Mouse (Mus musculus): ENCODE data around the gene Slc22a22. TPM values are rescaled to one million over a fixed set of nuclear protein-coding genes. Genes with fewer than 3 reads are reported as not detected.
"Not testable (repeated sequence)": the region's sequence is repeated elsewhere in the genome, so short reads cannot be mapped to it uniquely, and the experiment has no call there.

Slc22a22 gene
- total RNA-seq, 2 experiments from 2014 or later: not detected

DNA sequence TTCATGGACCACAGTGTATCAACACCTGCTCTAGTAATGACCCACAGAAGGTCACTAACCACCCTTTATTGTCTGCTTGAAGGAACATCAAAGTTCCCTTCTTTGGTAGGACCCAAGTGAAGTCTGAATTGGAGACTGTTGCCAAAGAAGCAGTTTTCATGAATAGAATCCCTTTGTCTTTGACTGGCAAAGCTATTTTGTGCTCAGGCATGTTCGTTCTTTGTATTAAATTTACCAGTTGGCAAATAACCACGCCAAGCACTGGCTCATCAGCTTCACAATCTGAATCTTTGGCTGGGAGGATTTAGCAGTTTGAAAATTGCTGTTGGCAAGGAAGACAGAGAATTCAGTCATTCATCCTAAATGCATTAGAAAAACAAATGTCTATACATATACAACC, 160.9 kb downstream of the Slc22a22 start:
- no peak overlapping the region for H3K4me3 ChIP-seq
- H3K27ac ChIP-seq: no peak overlapping the region
- TF ChIP-seq CTCF (conservative IDR thresholded peaks at IDR 0.05): no peak
- DNase-seq (ENCODE audit: low spot score in 2 of 2): peak in 1 of 2 experiments; percentile 34

GRCm38 (mm10) chr15:57302710-57303109, 174.7 kb downstream of the Slc22a22 start:
- Histone ChIP-seq H3K4me3 (no peak overlapping the region), H3K27ac (no peak overlapping the region)
- no peak for TF ChIP-seq CTCF (conservative IDR thresholded peaks at IDR 0.05)
- DNase-seq (ENCODE audit: low spot score in 2 of 2): no peak

- TF ChIP-seq CTCF (conservative IDR thresholded peaks at IDR 0.05): no peak
- DNase-seq (ENCODE audit: low spot score in 2 of 2): no peak
- Histone ChIP-seq H3K27ac (no peak overlapping the region), H3K4me3 (no peak overlapping the region)
These were observed 198.9 kb downstream of the Slc22a22 start for GRCm38 (mm10) chr15:57278505-57278904.

- TF ChIP-seq CTCF (conservative IDR thresholded peaks at IDR 0.05): no peak
- H3K27ac ChIP-seq: no peak overlapping the region
- DNase-seq (ENCODE audit: low spot score in 2 of 2): no peak
- no peak overlapping the region for H3K4me3 ChIP-seq
These were observed 201.0 kb downstream of the Slc22a22 start for GRCm38 (mm10) chr15:57276411-57276810.

GRCm38 (mm10) chr15:57240061-57240460, 237.4 kb downstream of the Slc22a22 start:
- not testable (repeated sequence) for H3K27ac ChIP-seq; DNase-seq (ENCODE audit: low spot score in 2 of 2); H3K4me3 ChIP-seq

GRCm38 (mm10) chr15:57230439-57230838, 247.0 kb downstream of the Slc22a22 start:
- no peak for DNase-seq (ENCODE audit: low spot score in 2 of 2)
- peak; percentile 68 for TF ChIP-seq CTCF (conservative IDR thresholded peaks at IDR 0.05)
- no peak overlapping the region for H3K4me3 ChIP-seq
- no peak overlapping the region for H3K27ac ChIP-seq

GRCm38 (mm10) chr15:57205315-57205714, 272.1 kb downstream of the Slc22a22 start:
- Histone ChIP-seq H3K4me3 (no peak overlapping the region), H3K27ac (no peak overlapping the region)
- TF ChIP-seq CTCF (conservative IDR thresholded peaks at IDR 0.05): no peak
- no peak for DNase-seq (ENCODE audit: low spot score in 2 of 2)

GRCm38 (mm10) chr15:57204444-57204930, 272.9 kb downstream of the Slc22a22 start:
- no peak overlapping the region for H3K27ac ChIP-seq
- TF ChIP-seq CTCF (conservative IDR thresholded peaks at IDR 0.05): no peak
- no peak overlapping the region for H3K4me3 ChIP-seq
- DNase-seq (ENCODE audit: low spot score in 2 of 2): no peak
